Mouse (Mus musculus) small intestine, adult 2 months (tissue): ENCODE measurements at regions not wholly inside any gene's neighbourhood (a gene's known extent, or its start where the extent isn't known, plus 50 kb on each side); places are given as distances from the start of the nearest gene placed in this dataset.

Experiments used
- CTCF ChIP-seq: fragments of 200-500 bp; IDR thresholded peaks from 2 replicates; pipeline ENCODE4 v1.5.1; 2012; ENCODE audit warnings: low read depth, mild to moderate bottlenecking, control low read depth, inconsistent platforms, low read length, moderate library complexity, mixed read lengths; ENCODE audit not compliant: insufficient replicate concordance, insufficient read length; ENCODE audit errors: extremely low read depth
- POLR2A ChIP-seq: fragments of 200-500 bp; IDR thresholded peaks from 2 replicates; pipeline ENCODE4 v1.6.1; 2012; ENCODE audit warnings: low read depth, mild to moderate bottlenecking, control low read depth, inconsistent platforms, low read length, moderate library complexity

DNA sequence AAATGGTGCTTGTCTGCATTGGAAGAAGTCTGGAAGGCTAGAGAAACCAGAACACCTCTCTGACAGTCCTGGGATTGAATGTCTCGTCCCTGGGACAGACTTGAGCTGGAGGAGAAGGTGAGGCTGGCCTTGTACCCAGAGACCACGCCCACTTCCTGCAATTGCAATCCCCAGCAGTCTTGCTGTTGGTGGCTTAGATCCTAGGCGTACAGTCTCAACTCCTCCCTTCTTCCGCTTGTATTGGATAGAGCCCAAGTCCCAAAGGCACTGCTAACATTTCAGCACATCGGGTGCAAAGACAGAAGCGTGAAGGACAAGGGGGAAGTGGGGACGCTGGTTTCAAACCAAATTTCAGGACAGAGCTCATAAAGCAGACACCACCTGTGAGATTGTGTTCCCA is 94.1 kb upstream of the Atxn1 start:
- no peak for TF ChIP-seq CTCF
- no peak for TF ChIP-seq POLR2A
